ENCODE assay signal across 8 mouse cellular contexts in genomic region chr9:70655764-70656129, GRCm38 (mm10). TPM values are rescaled to one million over a fixed set of nuclear protein-coding genes. Genes with fewer than 3 reads are reported as not detected.
A peak's percentile ranks its signal among the peaks of the same experiment; 100 is the strongest.
DNase-seq lines count a peak whose midpoint lies in the region; ATAC-seq and TF ChIP-seq lines count a peak whose summit lies in the region.

No protein-coding gene starts in this region.

- DNase-seq in heart, adult 18-20 months, result no peak
- DNase-seq in CH12.LX (ENCODE audit: extremely low read depth), result no peak
- no peak for DNase-seq in forebrain, embryonic 14.5 days (ENCODE audit: low spot score)
- no peak for DNase-seq in liver, embryonic 13.5 days
- DNase-seq in thymus, postnatal 4 days, result no peak
- DNase-seq in gastrocnemius, adult 18-20 months (ENCODE audit: low spot score), result no peak

- no peak for TF ChIP-seq RAD21 in CH12.LX (IDR thresholded peaks at IDR 0.05; ENCODE audit: low read depth, low read length)

- H3K27me3 ChIP-seq in heart, embryonic 11.5 days (ENCODE audit: control insufficient read depth, insufficient read depth, low read length), result no peaks in the 10 kb centered on the region
- H3K27me3 ChIP-seq in CH12.LX (replicated peaks), result no peaks in the 10 kb centered on the region
- no peaks in the 10 kb centered on the region for H3K27me3 ChIP-seq in forebrain, embryonic 14.5 days (replicated peaks; ENCODE audit: control insufficient read depth, insufficient read depth, low read length)
- H3K27me3 ChIP-seq in liver, embryonic 13.5 days, result no peaks in the 10 kb centered on the region

- H3K9me3 ChIP-seq in heart, embryonic 11.5 days (replicated peaks; ENCODE audit: control insufficient read depth, low read length), result no peaks in the 10 kb centered on the region
- H3K9me3 ChIP-seq in CH12.LX (replicated peaks; ENCODE audit: low read length), result no peaks in the 10 kb centered on the region
- no peaks in the 10 kb centered on the region for H3K9me3 ChIP-seq in forebrain, embryonic 14.5 days (replicated peaks; ENCODE audit: control insufficient read depth, low read length)
- no peaks in the 10 kb centered on the region for H3K9me3 ChIP-seq in liver, embryonic 13.5 days (replicated peaks)

- in situ Hi-C loops in CH12.LX (cut with MboI; ENCODE audit: low pct_ligation_motif_present, low pct_unique_long_range_greater_than_20kb, low sequenced_read_pairs), result no loop called here

- H3K79me2 ChIP-seq in CH12.LX (replicated peaks; ENCODE audit: control insufficient read depth, extremely low read depth, insufficient read depth, poor library complexity, severe bottlenecking), result peaks cover 10% of the 10 kb centered on the region

- WGBS in heart, embryonic 11.5 days (ENCODE audit: insufficient replicate concordance), result 41% methylated on average over 2 of the region's 2 CpGs
- 44% methylated on average over 2 of the region's 2 CpGs for WGBS in forebrain, embryonic 14.5 days
- WGBS in liver, embryonic 13.5 days (ENCODE audit: insufficient replicate concordance), result 35% methylated on average over 2 of the region's 2 CpGs

- no peak for TF ChIP-seq CTCF in CH12.LX (conservative IDR thresholded peaks at IDR 0.05 in 1 of 2, IDR thresholded peaks at IDR 0.05 in 1 of 2; ENCODE audit: low read depth in 2 of 2, low read length in 2 of 2)

- H3K27ac ChIP-seq in heart, embryonic 11.5 days (ENCODE audit: low read depth, low read length), result no peak overlapping the region
- no peak overlapping the region for H3K27ac ChIP-seq in CH12.LX (ENCODE audit: insufficient read depth, low read depth)
- no peak overlapping the region for H3K27ac ChIP-seq in forebrain, embryonic 14.5 days (ENCODE audit: low read depth, low read length)
- H3K27ac ChIP-seq in liver, embryonic 13.5 days, result peak overlapping the region; percentile 96

- no peaks in the 10 kb centered on the region for H3K36me3 ChIP-seq in heart, embryonic 11.5 days (ENCODE audit: control insufficient read depth, insufficient read depth, low read length)
- H3K36me3 ChIP-seq in CH12.LX (replicated peaks in 1 of 2; ENCODE audit: control insufficient read depth in 1 of 2, insufficient read depth in 1 of 2, low read length in 1 of 2), result peaks cover 0 to 5% of the 10 kb centered on the region in 2 experiments
- no peaks in the 10 kb centered on the region for H3K36me3 ChIP-seq in forebrain, embryonic 14.5 days (ENCODE audit: control insufficient read depth, insufficient read depth, low read length)
- peaks cover 17% of the 10 kb centered on the region for H3K36me3 ChIP-seq in liver, embryonic 13.5 days

- H3K9ac ChIP-seq in heart, embryonic 11.5 days (ENCODE audit: low read depth, low read length), result no peak overlapping the region; the same call in 1 of the 2 replicates
- no peak overlapping the region; the same call in 1 of the 2 replicates for H3K9ac ChIP-seq in CH12.LX (ENCODE audit: insufficient read depth, low read depth)
- peak overlapping the region; percentile 91 for H3K9ac ChIP-seq in forebrain, embryonic 14.5 days (ENCODE audit: low read length)
- peak overlapping the region; percentile 95 for H3K9ac ChIP-seq in liver, embryonic 13.5 days

- dilution Hi-C loops in CH12.LX (cut with MboI; ENCODE audit: extremely low pct_ligation_motif_present, extremely low pct_unique_long_range_greater_than_20kb, low sequenced_read_pairs), result no loop called here

- H3K4me3 ChIP-seq in heart, embryonic 11.5 days (ENCODE audit: low read depth, low read length), result peak overlapping the region; percentile 93
- H3K4me3 ChIP-seq in CH12.LX (replicated peaks in 1 of 3; ENCODE audit: low read depth in 2 of 3, low read length in 2 of 3, poor library complexity in 1 of 3), result peak overlapping the region in 2 of 3 experiments; percentile 91
- peak overlapping the region; percentile 90 for H3K4me3 ChIP-seq in forebrain, embryonic 14.5 days (ENCODE audit: low read depth, low read length)
- H3K4me3 ChIP-seq in liver, embryonic 13.5 days (replicated peaks), result peak overlapping the region; percentile 78

- H3K4me2 ChIP-seq in heart, embryonic 11.5 days, result peak overlapping the region; percentile 93
- H3K4me2 ChIP-seq in CH12.LX (ENCODE audit: insufficient read depth, low read depth, poor library complexity, severe bottlenecking), result peak overlapping the region; percentile 65
- peak overlapping the region; percentile 66 for H3K4me2 ChIP-seq in forebrain, embryonic 14.5 days (ENCODE audit: low read length)
- H3K4me2 ChIP-seq in liver, embryonic 13.5 days, result peak overlapping the region; percentile 70

- no peak for TF ChIP-seq EP300 in CH12.LX (IDR thresholded peaks at IDR 0.05; ENCODE audit: low read length)

- ATAC-seq in heart, embryonic 11.5 days (replicated peaks; ENCODE audit: insufficient number of reproducible peaks, low FRiP score, low TSS enrichment), result no peak
- ATAC-seq in forebrain, embryonic 14.5 days, result no peak
- ATAC-seq in liver, embryonic 13.5 days (ENCODE audit: low read depth), result no peak
- no peak for ATAC-seq in megakaryocyte-erythroid progenitor cell, adult 5-6 weeks (replicated peaks; ENCODE audit: low FRiP score, low TSS enrichment, poor library complexity, severe bottlenecking)

- H3K4me1 ChIP-seq in heart, embryonic 11.5 days (ENCODE audit: control insufficient read depth, insufficient read depth, low read length), result no peaks in the 10 kb centered on the region
- peaks cover 9 to 54% of the 10 kb centered on the region in 2 experiments for H3K4me1 ChIP-seq in CH12.LX (ENCODE audit: control insufficient read depth in 1 of 2, insufficient read depth in 2 of 2)
- peaks cover 15% of the 10 kb centered on the region for H3K4me1 ChIP-seq in forebrain, embryonic 14.5 days (ENCODE audit: control insufficient read depth, insufficient read depth, low read length)
- peaks cover 60% of the 10 kb centered on the region for H3K4me1 ChIP-seq in liver, embryonic 13.5 days (replicated peaks)

- no peak for TF ChIP-seq POLR2A in CH12.LX (IDR thresholded peaks at IDR 0.05; ENCODE audit: low read depth, low read length)

TF ChIP-seq in CH12.LX, 34 proteins besides CTCF, POLR2A, EP300 and RAD21:
- TF ChIP-seq JUND (conservative IDR thresholded peaks at IDR 0.05; ENCODE audit: low read depth, low read length) (no peak), CHD1 (IDR thresholded peaks at IDR 0.05; ENCODE audit: low read depth, low read length) (0 out of 2 replicates have a peak, but pooled peaks have one; percentile 77)

RNA-seq across cellular contexts. Expression of gene Gm10642, which starts 0.3 kb away (rescaled TPM):
- polyA plus RNA-seq in heart, embryonic 11.5 days (2014; fragmentation: Nextera tagmentation; extraction: Ambion mirVana), result not detected in 2 replicates
- total RNA-seq in heart, adult 18-20 months (2021), result under 1 TPM; 0.32 to 0.41 TPM
- total RNA-seq in CH12.LX (2012; rRNA removed) (1.5 and 2.1 TPM in 2 replicates), CH12.LX (2014; rRNA removed) (0.13 TPM in 1 of 2 replicates, not detected in the other)
- not detected in 2 replicates for polyA plus RNA-seq in CH12.LX (2012; ENCODE audit: insufficient read length, low read depth)
- polyA plus RNA-seq in forebrain, embryonic 14.5 days (2014; fragmentation: Nextera tagmentation; extraction: Ambion mirVana), result 0.48 and 0.58 TPM in 2 replicates
- 0.71 and 1.0 TPM in 2 replicates for polyA plus RNA-seq in liver, embryonic 13.5 days (2015; fragmentation: Nextera tagmentation; extraction: Ambion mirVana)
- 0.59 TPM in 1 of 2 replicates, not detected in the other for total RNA-seq in megakaryocyte-erythroid progenitor cell, adult 5-6 weeks (2014; fragmentation: Nextera tagmentation)
- 0.89 TPM in 1 of 2 replicates, not detected in the other for total RNA-seq in megakaryocyte-erythroid progenitor cell, adult 5-6 weeks (2017)
- not detected for total RNA-seq in gastrocnemius, adult 18-20 months (2021)

RNA-seq across cellular contexts. Expression of gene Mindy2, which starts 1.2 kb away (rescaled TPM):
- 9.0 and 9.7 TPM in 2 replicates for polyA plus RNA-seq in heart, embryonic 11.5 days (2014; fragmentation: Nextera tagmentation; extraction: Ambion mirVana)
- 10 to 100 TPM; 35.7 to 37.9 TPM for total RNA-seq in heart, adult 18-20 months (2021)
- total RNA-seq in CH12.LX (2012; rRNA removed) (5.3 and 7.0 TPM in 2 replicates), CH12.LX (2014; rRNA removed) (9.9 and 10.0 TPM in 2 replicates)
- polyA plus RNA-seq in CH12.LX (2012; ENCODE audit: insufficient read length, low read depth), result 5.9 and 6.8 TPM in 2 replicates
- polyA plus RNA-seq in forebrain, embryonic 14.5 days (2014; fragmentation: Nextera tagmentation; extraction: Ambion mirVana), result 12.4 and 14.6 TPM in 2 replicates
- polyA plus RNA-seq in liver, embryonic 13.5 days (2015; fragmentation: Nextera tagmentation; extraction: Ambion mirVana), result 12.7 and 15.4 TPM in 2 replicates
- total RNA-seq in megakaryocyte-erythroid progenitor cell, adult 5-6 weeks (2014; fragmentation: Nextera tagmentation), result 13.0 and 13.6 TPM in 2 replicates
- 14.2 and 16.0 TPM in 2 replicates for total RNA-seq in megakaryocyte-erythroid progenitor cell, adult 5-6 weeks (2017)
- 10 to 100 TPM; 12.5 to 13.9 TPM for total RNA-seq in gastrocnemius, adult 18-20 months (2021)

RNA-seq across cellular contexts. Expression of gene Adam10, which starts 23.1 kb away (rescaled TPM):
- polyA plus RNA-seq in heart, embryonic 11.5 days (2014; fragmentation: Nextera tagmentation; extraction: Ambion mirVana), result 70.2 and 80.2 TPM in 2 replicates
- total RNA-seq in heart, adult 18-20 months (2021), result 10 to 100 TPM; 37.7 to 38.3 TPM
- 9.3 and 9.6 TPM in 2 replicates for total RNA-seq in CH12.LX (2012; rRNA removed)
- 17.7 and 17.8 TPM in 2 replicates for total RNA-seq in CH12.LX (2014; rRNA removed)
- polyA plus RNA-seq in CH12.LX (2012; ENCODE audit: insufficient read length, low read depth), result 26.3 and 28.9 TPM in 2 replicates
- polyA plus RNA-seq in forebrain, embryonic 14.5 days (2014; fragmentation: Nextera tagmentation; extraction: Ambion mirVana), result 45.0 and 47.6 TPM in 2 replicates
- polyA plus RNA-seq in liver, embryonic 13.5 days (2015; fragmentation: Nextera tagmentation; extraction: Ambion mirVana), result 73.6 and 91.4 TPM in 2 replicates
- 88.3 and 96.4 TPM in 2 replicates for total RNA-seq in megakaryocyte-erythroid progenitor cell, adult 5-6 weeks (2014; fragmentation: Nextera tagmentation)
- total RNA-seq in megakaryocyte-erythroid progenitor cell, adult 5-6 weeks (2017), result 56.0 and 79.3 TPM in 2 replicates
- total RNA-seq in gastrocnemius, adult 18-20 months (2021), result 10 to 100 TPM; 13.9 to 15.7 TPM

Comparison
In these comparisons a context has a peak if more than half of its experiments do, and no peak if none do; other contexts are left out.
1. H3K9ac ChIP-seq: peak in forebrain, embryonic 14.5 days (single experiment) and liver, embryonic 13.5 days (single experiment); none in heart, embryonic 11.5 days (single experiment) and CH12.LX (single experiment).
2. Peak in every context shown above with its lines, with median percentiles within 50 percentile points of each other: H3K4me2 ChIP-seq and H3K4me3 ChIP-seq.